Mouse (Mus musculus): ENCODE measurements around the gene Ndel1.

The Ndel1 gene

DNA sequence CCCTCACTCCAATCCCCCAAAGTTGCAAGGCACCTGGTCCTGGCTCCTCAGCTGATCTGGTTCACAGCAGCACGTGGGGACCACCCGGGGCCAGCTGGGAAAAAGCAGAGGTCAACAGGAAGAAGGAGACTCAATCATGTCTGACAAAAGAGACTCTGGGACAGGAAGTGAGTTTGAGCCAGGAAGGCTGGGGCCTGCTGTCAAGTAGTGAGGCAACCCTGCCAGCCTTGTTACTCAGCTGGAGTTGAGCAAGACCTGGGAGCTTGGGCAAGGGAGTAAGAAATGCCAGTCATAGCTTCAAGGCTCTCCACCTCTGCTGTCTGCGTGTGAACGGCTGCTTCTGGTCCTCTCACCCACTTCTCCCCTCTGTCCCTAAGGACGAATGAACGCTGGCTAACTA, at the start of gene Ndel1:
TSS of gene Ndel1 (minus strand) at position 111 of the 400 bp plus-strand sequence.
- no peak for DNase-seq (ENCODE audit: extremely low read depth, low read depth)

GRCm38 (mm10) chr11:68914566-68914965, 42.9 kb upstream of the Ndel1 start:
- no peak for DNase-seq (ENCODE audit: extremely low read depth, low read depth)

- no peak for DNase-seq (ENCODE audit: extremely low read depth, low read depth)
These were observed 40.0 kb upstream of the Ndel1 start for GRCm38 (mm10) chr11:68911531-68912177.

DNA sequence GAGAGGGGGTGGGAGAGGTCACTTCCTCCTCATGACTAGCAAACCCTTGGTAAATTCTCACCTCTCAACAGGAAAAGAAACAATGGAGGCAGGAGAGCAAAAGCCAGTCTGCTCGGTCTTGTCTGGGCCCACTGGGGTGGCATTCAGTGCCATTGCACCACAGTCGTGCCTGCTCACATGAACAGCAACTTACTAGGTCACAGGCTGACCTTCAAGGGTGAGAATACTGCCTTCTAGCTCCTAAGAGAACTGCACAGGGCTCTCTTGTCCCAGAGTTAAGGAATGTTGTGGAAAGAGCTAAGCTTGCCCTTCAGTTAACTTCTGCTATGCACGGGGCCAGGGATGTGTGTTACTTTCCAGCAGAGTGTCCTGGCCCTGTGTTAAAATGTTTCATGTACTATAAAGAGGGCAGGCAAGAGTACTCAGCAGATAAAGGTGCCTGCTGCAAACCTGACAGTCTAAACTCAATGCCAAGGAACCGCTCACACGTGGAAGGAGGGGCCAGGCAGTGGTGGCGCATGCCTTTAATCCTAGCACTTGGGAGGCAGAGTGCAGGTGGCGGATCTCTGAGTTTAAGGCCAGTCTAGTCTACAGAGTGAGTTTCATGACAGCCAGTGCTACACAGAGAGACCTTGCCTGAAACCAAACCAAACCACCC, 37.3 kb upstream of the Ndel1 start:
- DNase-seq (ENCODE audit: extremely low read depth, low read depth): no peak

DNA sequence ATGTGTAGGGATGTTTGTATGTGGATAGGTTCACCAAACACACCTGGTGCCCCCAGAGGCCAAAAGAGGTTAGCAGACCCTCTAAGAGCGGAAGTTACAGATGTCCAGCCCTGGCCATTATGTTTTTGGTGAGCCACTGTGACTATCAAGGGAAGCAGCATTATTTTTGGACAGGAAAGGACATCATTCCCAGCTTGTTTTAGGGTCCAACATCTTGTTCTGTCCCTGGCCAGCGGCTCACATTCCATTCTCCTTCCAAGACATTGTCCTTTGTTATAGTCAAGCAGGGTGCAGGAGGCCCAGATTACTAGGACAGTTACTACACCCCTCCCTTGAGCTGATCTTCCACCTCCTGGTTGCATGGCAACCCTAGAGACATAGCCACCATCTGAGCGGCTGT, 35.6 kb upstream of the Ndel1 start:
- DNase-seq (ENCODE audit: extremely low read depth, low read depth): no peak

GRCm38 (mm10) chr11:68906461-68906790, 34.8 kb upstream of the Ndel1 start:
- DNase-seq (ENCODE audit: extremely low read depth, low read depth): no peak

DNA sequence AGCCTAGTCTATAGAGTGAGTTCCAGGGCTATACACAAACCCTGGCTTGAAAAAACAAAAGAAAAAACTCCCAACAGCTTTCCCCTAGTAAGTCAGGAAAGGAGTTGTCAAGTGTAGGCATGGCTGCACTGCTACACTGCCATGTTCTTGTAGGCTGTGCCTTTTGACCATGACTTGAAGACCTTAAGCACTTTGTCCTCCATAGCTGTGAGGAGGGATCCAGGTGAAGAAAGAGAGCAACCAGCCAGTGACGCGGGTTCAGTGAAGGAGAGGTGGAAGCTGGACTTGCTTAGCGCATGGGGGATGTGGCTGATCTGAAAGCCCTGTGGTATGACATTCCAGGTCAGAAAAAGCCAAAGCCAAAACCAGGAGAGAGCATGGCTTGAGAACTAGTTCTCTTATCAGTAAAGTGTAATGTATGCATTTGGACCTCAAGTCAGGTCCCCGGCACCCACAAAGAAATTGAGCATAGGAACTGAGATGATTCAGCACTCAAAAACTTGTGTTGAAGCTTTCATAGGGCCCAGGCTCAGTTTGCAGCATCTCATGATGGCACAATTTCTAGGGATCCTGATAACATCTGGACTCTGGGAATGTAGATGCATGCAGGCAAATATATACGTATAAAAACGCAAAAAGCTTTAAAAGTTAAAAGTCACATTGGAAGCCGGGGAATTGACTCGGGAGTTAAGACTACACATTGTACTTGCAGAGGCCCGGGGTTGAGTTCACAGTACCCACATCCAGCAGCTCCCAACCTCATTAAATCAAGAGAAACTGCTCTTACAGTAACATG, 34.2 kb upstream of the Ndel1 start:
- DNase-seq (ENCODE audit: extremely low read depth, low read depth): no peak

GRCm38 (mm10) chr11:68905138-68905531, 33.5 kb upstream of the Ndel1 start:
- DNase-seq (ENCODE audit: extremely low read depth, low read depth): no peak

DNA sequence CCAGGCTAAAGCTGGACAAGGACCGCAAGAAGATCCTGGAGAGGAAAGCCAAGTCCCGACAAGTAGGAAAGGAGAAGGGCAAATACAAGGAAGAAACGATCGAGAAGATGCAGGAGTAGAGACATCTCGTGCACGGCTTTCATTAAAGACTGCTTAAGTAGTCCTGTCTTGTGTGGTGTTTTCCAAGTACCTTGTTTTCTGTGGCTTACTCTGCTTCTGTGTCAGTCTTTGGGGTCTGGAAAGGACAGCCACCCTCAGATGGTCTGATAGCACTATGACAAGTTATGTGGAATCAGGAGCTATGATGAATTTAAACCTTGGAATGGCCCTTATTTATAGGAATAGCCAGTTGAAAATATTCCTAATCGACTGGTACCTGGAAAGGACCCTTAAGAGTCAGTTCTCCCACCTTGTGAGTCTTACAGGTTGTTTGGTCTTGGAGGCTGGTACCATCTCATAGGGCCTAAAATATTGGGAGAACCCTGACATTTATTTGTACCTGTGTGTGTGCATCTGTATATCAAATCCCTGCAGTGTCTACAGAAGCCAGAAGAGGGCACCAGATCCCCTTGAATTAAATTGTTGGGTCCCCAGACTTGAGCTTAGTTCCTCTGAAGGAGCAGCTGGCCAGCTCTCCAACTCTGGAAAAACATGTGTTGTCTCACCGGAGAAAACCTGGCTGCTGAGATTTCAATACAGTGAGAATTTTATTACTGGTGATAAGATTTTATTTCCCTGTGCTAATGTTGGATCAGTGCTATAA, 32.9 kb upstream of the Ndel1 start:
- DNase-seq (ENCODE audit: extremely low read depth, low read depth): peak; percentile 64

- no peak for DNase-seq (ENCODE audit: extremely low read depth, low read depth)
These were observed 32.1 kb upstream of the Ndel1 start for GRCm38 (mm10) chr11:68903775-68904174.

DNA sequence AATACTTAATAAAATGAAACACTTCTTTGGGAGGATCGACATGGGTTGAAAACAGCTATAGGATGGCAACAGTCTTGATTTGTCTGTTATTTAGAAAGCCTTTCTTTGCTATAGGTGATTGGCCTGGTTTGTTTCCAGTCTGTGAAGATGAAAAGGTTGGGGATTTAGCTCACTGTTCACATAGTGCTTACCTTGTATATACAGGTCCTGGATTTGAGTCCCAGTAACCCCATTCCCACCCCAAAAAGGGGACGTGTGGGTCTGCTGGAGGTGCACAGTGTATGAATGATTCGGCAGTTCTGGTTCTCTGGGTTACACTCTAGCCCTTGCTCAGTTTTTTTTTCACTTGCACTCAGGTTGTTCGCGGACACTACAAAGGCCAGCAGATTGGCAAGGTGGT, 31.2 kb upstream of the Ndel1 start:
- DNase-seq (ENCODE audit: extremely low read depth, low read depth): no peak

GRCm38 (mm10) chr11:68902367-68902766, 30.7 kb upstream of the Ndel1 start:
- no peak for DNase-seq (ENCODE audit: extremely low read depth, low read depth)

GRCm38 (mm10) chr11:68902047-68902364, 30.3 kb upstream of the Ndel1 start:
- no peak for DNase-seq (ENCODE audit: extremely low read depth, low read depth)

DNA sequence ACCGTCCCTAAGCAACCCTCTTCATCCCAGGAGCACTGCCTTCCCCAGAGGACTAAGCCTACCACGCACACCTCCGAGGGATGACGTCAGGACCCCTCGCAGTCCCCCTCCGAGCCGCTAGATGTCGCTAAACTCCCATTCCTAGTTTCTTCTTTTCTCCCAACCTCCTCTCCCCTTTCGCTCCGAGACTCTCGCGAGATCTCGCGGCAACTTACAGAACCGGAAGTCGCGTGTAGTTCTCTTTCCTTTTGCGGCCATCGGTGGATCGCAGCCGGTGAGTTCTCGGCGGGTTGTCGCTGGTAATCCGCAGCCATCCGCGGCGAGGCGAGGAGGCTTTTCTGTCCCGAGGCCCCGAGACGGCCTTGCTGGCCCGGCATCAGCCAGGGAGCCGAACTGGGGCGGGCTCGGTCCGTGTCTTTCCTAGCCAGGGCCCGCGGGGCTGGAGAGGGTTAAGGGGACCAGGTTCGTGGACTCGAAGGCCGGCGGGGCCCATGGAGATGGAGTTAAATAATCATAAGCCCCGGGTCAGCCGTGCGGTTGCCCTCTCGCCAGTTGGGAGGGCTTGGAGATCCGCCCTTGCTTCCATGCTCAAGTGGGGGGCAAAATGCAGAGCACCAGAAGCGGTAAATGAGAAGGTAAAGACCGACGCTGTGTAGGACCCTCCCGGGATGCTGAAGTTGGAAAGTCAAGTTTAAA, 29.8 kb upstream of the Ndel1 start, which contains the start of gene Rpl26:
TSS of gene Rpl26 (plus strand) at position 233 of the 696 bp plus-strand sequence.
- peak; percentile 95 for DNase-seq (ENCODE audit: extremely low read depth, low read depth)

DNA sequence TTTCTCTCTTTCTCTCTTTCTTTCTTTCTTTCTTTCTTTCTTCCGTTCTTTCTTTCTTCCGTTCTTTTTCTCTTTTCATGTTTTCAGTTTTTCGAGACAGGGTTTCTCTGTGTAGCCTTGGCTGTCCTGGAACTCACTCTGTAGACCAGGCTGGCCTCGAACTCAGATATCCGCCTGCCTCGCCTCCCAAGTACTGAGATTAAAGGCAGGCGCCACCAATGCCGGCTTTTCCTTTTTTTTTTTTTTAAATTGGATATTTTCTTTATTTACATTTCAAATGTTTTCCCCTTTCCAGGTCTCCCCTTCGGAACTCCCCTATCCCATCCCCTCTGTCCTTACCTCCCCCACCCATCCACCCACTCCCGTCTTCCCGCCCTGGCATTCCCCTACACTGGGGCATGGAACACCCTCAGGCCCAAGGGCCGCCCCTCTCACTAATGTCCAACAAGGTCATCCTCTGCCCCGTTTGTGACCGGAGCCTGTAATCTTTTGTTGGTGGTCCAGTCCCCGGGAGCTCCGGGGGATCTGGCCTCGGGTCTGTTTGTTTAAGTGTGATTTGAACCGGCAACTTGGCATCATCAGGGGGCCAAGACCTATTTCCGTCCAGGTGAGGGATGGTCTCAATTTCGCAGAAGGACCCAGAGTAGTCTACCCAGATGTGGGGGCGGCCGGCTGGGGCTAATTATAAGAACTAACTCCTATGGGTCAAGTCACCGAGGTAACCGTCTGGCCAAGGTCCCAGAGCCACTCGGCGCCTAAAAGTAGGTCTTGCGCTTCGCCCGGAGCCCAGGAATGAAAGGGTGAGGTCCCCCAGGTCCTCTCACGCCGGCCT, 29.1 kb upstream of the Ndel1 start:
- DNase-seq (ENCODE audit: extremely low read depth, low read depth): no peak

- DNase-seq (ENCODE audit: extremely low read depth, low read depth): peak; percentile 41
These were observed 28.2 kb upstream of the Ndel1 start for GRCm38 (mm10) chr11:68899815-68900214.

GRCm38 (mm10) chr11:68898790-68899189, 27.1 kb upstream of the Ndel1 start:
- DNase-seq (ENCODE audit: extremely low read depth, low read depth): no peak

GRCm38 (mm10) chr11:68897838-68898237, 26.2 kb upstream of the Ndel1 start:
- no peak for DNase-seq (ENCODE audit: extremely low read depth, low read depth)

GRCm38 (mm10) chr11:68897120-68897519, 25.5 kb upstream of the Ndel1 start:
- DNase-seq (ENCODE audit: extremely low read depth, low read depth): no peak

- DNase-seq (ENCODE audit: extremely low read depth, low read depth): peak; percentile 63
These were observed 24.6 kb upstream of the Ndel1 start for GRCm38 (mm10) chr11:68896247-68896646.
